Mouse (Mus musculus): ENCODE results near the gene Hmgb1. TPM values are rescaled to one million over a fixed set of nuclear protein-coding genes. Genes with fewer than 3 reads are reported as not detected.
A peak's percentile ranks its signal among the peaks of the same experiment; 100 is the strongest.

The Hmgb1 gene
- total and polyA plus RNA-seq, 2 experiments = 17.1 to 131 TPM

DNA sequence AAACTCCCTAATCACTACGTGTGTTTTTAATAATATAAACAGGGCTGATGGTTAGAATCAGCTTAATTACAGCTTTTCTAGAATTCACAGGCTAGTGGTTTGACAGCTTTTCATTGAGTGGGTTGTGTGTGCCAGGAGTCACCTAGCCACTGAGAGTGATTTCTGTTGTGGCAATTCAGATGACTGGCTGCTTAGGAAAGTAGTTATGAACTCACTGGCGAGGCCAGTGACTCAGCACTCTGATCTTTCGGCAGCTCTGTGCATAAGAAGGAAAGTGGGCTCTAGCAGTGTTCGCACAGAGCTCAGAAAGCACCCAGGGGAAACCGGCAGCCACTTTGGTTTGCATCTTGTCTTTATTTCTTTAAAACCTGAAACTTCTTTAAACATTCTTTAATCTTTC, 18.7 kb upstream of the Hmgb1 start:
- H3K4me3 ChIP-seq (ENCODE audit: insufficient read depth, low read depth, low read length) = no peak overlapping the region

DNA sequence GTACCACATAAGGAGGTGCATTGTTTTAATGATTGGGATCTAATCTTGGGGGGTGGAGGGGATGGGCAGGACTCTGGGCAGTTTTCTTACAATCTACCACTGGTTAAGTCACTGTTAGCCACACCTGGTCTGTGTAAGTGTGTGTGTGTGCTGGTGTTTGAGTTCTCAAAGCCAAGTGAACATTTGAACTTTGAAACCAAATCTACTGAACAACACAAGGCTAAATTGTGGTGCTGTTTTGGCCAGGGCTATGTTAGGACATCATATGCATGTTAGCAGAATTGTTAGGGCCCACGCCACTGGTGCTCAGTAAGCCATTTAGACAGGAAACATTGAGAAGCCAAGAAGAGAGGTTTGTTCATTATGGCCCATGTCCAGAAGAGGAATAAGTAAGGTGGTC, 14.5 kb upstream of the Hmgb1 start:
- DNase-seq (ENCODE audit: extremely low read depth, low read depth, low spot score) = peak; percentile 93
- Histone ChIP-seq H3K79me2 (ENCODE audit: control insufficient read depth, insufficient read depth, low read length) (peaks cover 18% of the 10 kb centered on the region; the same call in 1 of the 2 replicates), H3K9ac (ENCODE audit: low read depth, low read length) (no peak overlapping the region), H3K36me3 (ENCODE audit: control insufficient read depth, insufficient read depth, low read length) (peaks cover 39% of the 10 kb centered on the region), H3K4me3 (ENCODE audit: insufficient read depth, low read depth, low read length) (no peak overlapping the region), H3K4me1 (ENCODE audit: control insufficient read depth, insufficient read depth, low read length) (peaks cover 25% of the 10 kb centered on the region), H3K27ac (replicated peaks; ENCODE audit: insufficient read depth, low read depth, low read length) (peak overlapping the region; percentile 34), H3K27me3 (ENCODE audit: control insufficient read depth, insufficient read depth, low read length) (no peaks in the 10 kb centered on the region)
- 24% methylated on average over 1 of the region's 1 CpGs for WGBS
- no peak for TF ChIP-seq POLR2A (IDR thresholded peaks at IDR 0.05; ENCODE audit: extremely low read depth, insufficient read depth, low read length)
- no peak for TF ChIP-seq CTCF (IDR thresholded peaks at IDR 0.05; ENCODE audit: low read depth, low read length)

More for the DNA sequence above, 18.7 kb upstream of the Hmgb1 start:
- TF ChIP-seq POLR2A (IDR thresholded peaks at IDR 0.05; ENCODE audit: extremely low read depth, insufficient read depth, low read length) (no peak), CTCF (IDR thresholded peaks at IDR 0.05; ENCODE audit: low read depth, low read length) (no peak)
- H3K27ac ChIP-seq (replicated peaks; ENCODE audit: insufficient read depth, low read depth, low read length) = no peak overlapping the region
- peaks cover 5% of the 10 kb centered on the region; the same call in 1 of the 2 replicates for H3K79me2 ChIP-seq (ENCODE audit: control insufficient read depth, insufficient read depth, low read length)
- no peak overlapping the region for H3K9ac ChIP-seq (ENCODE audit: low read depth, low read length)
- peak; percentile 42 for DNase-seq (ENCODE audit: extremely low read depth, low read depth, low spot score)
- peaks cover 11% of the 10 kb centered on the region for H3K4me1 ChIP-seq (ENCODE audit: control insufficient read depth, insufficient read depth, low read length)
- 83% methylated on average over 5 of the region's 5 CpGs for WGBS
- H3K27me3 ChIP-seq (ENCODE audit: control insufficient read depth, insufficient read depth, low read length) = no peaks in the 10 kb centered on the region
- peaks cover 32% of the 10 kb centered on the region for H3K36me3 ChIP-seq (ENCODE audit: control insufficient read depth, insufficient read depth, low read length)

DNA sequence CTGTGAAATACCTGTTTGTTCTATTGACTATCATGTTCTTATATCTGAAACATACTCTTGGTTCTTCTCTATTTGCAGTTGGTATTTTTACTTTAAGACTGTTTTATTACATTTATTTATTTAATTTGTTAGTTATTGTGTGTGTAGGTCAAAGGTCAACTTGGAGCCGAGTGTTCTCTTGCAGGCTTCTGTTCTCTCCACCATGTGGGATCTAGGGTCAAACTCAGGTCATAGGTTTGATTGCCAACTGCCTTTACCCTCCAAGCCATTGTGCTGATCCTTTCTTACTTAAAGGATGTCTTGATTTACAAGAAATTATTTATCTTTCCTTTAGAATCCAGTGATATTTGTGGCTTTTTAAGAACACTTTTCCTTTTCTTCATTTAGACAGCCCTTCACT, 12.3 kb upstream of the Hmgb1 start:
- Histone ChIP-seq H3K4me3 (ENCODE audit: insufficient read depth, low read depth, low read length) (no peak overlapping the region), H3K9ac (ENCODE audit: low read depth, low read length) (no peak overlapping the region), H3K36me3 (ENCODE audit: control insufficient read depth, insufficient read depth, low read length) (peaks cover 32% of the 10 kb centered on the region), H3K79me2 (ENCODE audit: control insufficient read depth, insufficient read depth, low read length) (peaks cover 16% of the 10 kb centered on the region; the same call in 1 of the 2 replicates), H3K27ac (replicated peaks; ENCODE audit: insufficient read depth, low read depth, low read length) (peak overlapping the region; percentile 44), H3K4me1 (ENCODE audit: control insufficient read depth, insufficient read depth, low read length) (peaks cover 25% of the 10 kb centered on the region), H3K27me3 (ENCODE audit: control insufficient read depth, insufficient read depth, low read length) (no peaks in the 10 kb centered on the region)
- peak; percentile 85 for DNase-seq (ENCODE audit: extremely low read depth, low read depth, low spot score)
- TF ChIP-seq POLR2A (IDR thresholded peaks at IDR 0.05; ENCODE audit: extremely low read depth, insufficient read depth, low read length) = no peak
- no peak for TF ChIP-seq CTCF (IDR thresholded peaks at IDR 0.05; ENCODE audit: low read depth, low read length)
- WGBS = 3% methylated on average over 1 of the region's 1 CpGs

GRCm38 (mm10) chr5:149190160-149190559, 5.9 kb upstream of the Hmgb1 start:
- DNase-seq (ENCODE audit: extremely low read depth, low read depth, low spot score) = no peak
- Histone ChIP-seq H3K36me3 (ENCODE audit: control insufficient read depth, insufficient read depth, low read length) (peaks cover 49% of the 10 kb centered on the region), H3K9ac (ENCODE audit: low read depth, low read length) (no peak overlapping the region), H3K4me1 (ENCODE audit: control insufficient read depth, insufficient read depth, low read length) (no peaks in the 10 kb centered on the region), H3K79me2 (ENCODE audit: control insufficient read depth, insufficient read depth, low read length) (peaks cover 11% of the 10 kb centered on the region; the same call in 1 of the 2 replicates), H3K4me3 (ENCODE audit: insufficient read depth, low read depth, low read length) (no peak overlapping the region), H3K27ac (replicated peaks; ENCODE audit: insufficient read depth, low read depth, low read length) (no peak overlapping the region), H3K27me3 (ENCODE audit: control insufficient read depth, insufficient read depth, low read length) (no peaks in the 10 kb centered on the region)
- 78% methylated on average over 1 of the region's 1 CpGs for WGBS
- TF ChIP-seq CTCF (IDR thresholded peaks at IDR 0.05; ENCODE audit: low read depth, low read length) (no peak), POLR2A (IDR thresholded peaks at IDR 0.05; ENCODE audit: extremely low read depth, insufficient read depth, low read length) (no peak)

GRCm38 (mm10) chr5:149185806-149186205, 1.5 kb upstream of the Hmgb1 start:
- Histone ChIP-seq H3K4me1 (ENCODE audit: control insufficient read depth, insufficient read depth, low read length) (no peaks in the 10 kb centered on the region), H3K27me3 (ENCODE audit: control insufficient read depth, insufficient read depth, low read length) (no peaks in the 10 kb centered on the region), H3K79me2 (ENCODE audit: control insufficient read depth, insufficient read depth, low read length) (peaks cover 3% of the 10 kb centered on the region; the same call in 1 of the 2 replicates), H3K4me3 (ENCODE audit: insufficient read depth, low read depth, low read length) (no peak overlapping the region), H3K36me3 (ENCODE audit: control insufficient read depth, insufficient read depth, low read length) (peaks cover 16% of the 10 kb centered on the region), H3K9ac (ENCODE audit: low read depth, low read length) (no peak overlapping the region), H3K27ac (replicated peaks; ENCODE audit: insufficient read depth, low read depth, low read length) (no peak overlapping the region)
- 71% methylated on average over 3 of the region's 3 CpGs for WGBS
- TF ChIP-seq POLR2A (IDR thresholded peaks at IDR 0.05; ENCODE audit: extremely low read depth, insufficient read depth, low read length) (no peak), CTCF (IDR thresholded peaks at IDR 0.05; ENCODE audit: low read depth, low read length) (no peak)
- no peak for DNase-seq (ENCODE audit: extremely low read depth, low read depth, low spot score)

- Histone ChIP-seq H3K36me3 (ENCODE audit: control insufficient read depth, insufficient read depth, low read length) (peaks cover 10% of the 10 kb centered on the region; the same call in 1 of the 2 replicates), H3K27ac (replicated peaks; ENCODE audit: insufficient read depth, low read depth, low read length) (peak overlapping the region; percentile 77), H3K9ac (ENCODE audit: low read depth, low read length) (peak overlapping the region; percentile 61), H3K79me2 (ENCODE audit: control insufficient read depth, insufficient read depth, low read length) (peaks cover 6% of the 10 kb centered on the region; the same call in 1 of the 2 replicates), H3K4me3 (ENCODE audit: insufficient read depth, low read depth, low read length) (peak overlapping the region; percentile 70), H3K27me3 (ENCODE audit: control insufficient read depth, insufficient read depth, low read length) (no peaks in the 10 kb centered on the region), H3K4me1 (ENCODE audit: control insufficient read depth, insufficient read depth, low read length) (no peaks in the 10 kb centered on the region)
- under 1% methylated on average over 20 of the region's 20 CpGs for WGBS
- peak; percentile 66 for DNase-seq (ENCODE audit: extremely low read depth, low read depth, low spot score)
- no peak for TF ChIP-seq POLR2A (IDR thresholded peaks at IDR 0.05; ENCODE audit: extremely low read depth, insufficient read depth, low read length)
- no peak for TF ChIP-seq CTCF (IDR thresholded peaks at IDR 0.05; ENCODE audit: low read depth, low read length)
Measured at GRCm38 (mm10) chr5:149184844-149185186, 526 bp upstream of the Hmgb1 start.
